Mouse (Mus musculus): ENCODE data around the gene Prkag1.

DNA sequence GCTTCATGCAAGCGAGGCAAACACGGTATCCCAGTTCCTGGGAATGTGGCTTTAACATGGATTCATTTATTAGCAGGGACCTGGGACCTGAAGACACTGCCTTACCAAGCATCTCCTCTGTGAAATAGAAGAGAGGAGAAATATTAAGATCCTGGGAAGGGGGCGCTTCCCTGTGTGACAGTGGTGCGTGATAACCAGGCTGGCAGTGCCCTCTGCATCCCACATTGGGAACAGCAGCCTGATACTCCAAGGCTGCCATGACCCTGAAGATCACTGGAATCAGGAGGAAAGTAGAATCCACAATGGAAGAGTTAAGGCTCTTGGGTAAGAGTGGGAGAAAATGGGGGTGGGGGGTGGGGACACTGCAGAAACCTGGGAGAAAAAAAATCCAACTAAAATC, 43.4 kb downstream of the Prkag1 start:
- TF ChIP-seq EP300 (optimal IDR thresholded peaks at IDR 0.05), result no peak
- peak; percentile 73 for TF ChIP-seq CTCF (IDR thresholded peaks at IDR 0.05; ENCODE audit: low read depth)

Measured in stomach, postnatal 0 days (tissue).